Comparison of ENCODE assay signal across 20 mouse cellular contexts in the genomic region with DNA sequence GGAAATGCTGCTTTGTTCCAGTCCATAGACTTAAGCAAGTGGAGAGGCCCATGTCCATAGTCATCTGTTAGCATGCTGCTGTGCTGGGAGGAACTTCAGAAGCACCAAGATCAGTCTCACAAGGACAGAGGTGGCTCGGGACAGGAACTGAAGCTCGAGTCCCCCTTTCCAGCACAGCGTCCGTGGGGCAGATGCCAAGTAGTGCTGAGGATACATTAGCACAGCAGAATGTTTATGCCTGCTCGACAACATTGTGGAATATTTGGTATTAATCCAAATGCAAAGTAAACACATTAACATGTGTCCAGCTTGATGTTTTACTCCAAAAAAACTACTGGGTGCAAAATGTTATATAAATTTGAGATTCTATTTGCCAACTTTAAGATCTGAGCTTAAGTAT. TPM values are rescaled to one million over a fixed set of nuclear protein-coding genes. Genes with fewer than 3 reads are reported as not detected.
A peak's percentile ranks its signal among the peaks of the same experiment; 100 is the strongest.
DNase-seq lines count a peak whose midpoint lies in the region; ATAC-seq and TF ChIP-seq lines count a peak whose summit lies in the region.
"Had no signal": no experiment of that assay in that cellular context is flagged by ENCODE, and none has a peak within 500 bp of the region (broad histone marks: within the 10 kb centered on the region; RNA-seq: fewer than 3 reads in every experiment).

No protein-coding gene starts in this region.

- H3K4me2 ChIP-seq in lung, embryonic 14.5 days: no peak overlapping the region
- H3K4me2 ChIP-seq: embryonic facial prominence, embryonic 13.5 days; forebrain, embryonic 12.5 days; heart, embryonic 12.5 days; hindbrain, embryonic 14.5 days had no signal

- H3K9me3 ChIP-seq in lung, embryonic 14.5 days (ENCODE audit: low read depth, low read length): no peaks in the 10 kb centered on the region
- H3K9me3 ChIP-seq: embryonic facial prominence, embryonic 13.5 days; forebrain, embryonic 12.5 days; heart, embryonic 12.5 days; hindbrain, embryonic 10.5 days had no signal

- 41% methylated on average over 5 of the region's 5 CpGs for WGBS in lung, embryonic 14.5 days

- H3K27ac ChIP-seq in lung, embryonic 14.5 days (ENCODE audit: low read depth): no peak overlapping the region
- H3K27ac ChIP-seq in brown adipose tissue, adult 24 weeks (replicated peaks; ENCODE audit: low read depth, low read length): peak overlapping the region; percentile 32
- H3K27ac ChIP-seq: embryonic facial prominence, embryonic 13.5 days; forebrain, embryonic 12.5 days; hindbrain, embryonic 10.5 days; hindbrain, embryonic 14.5 days had no signal

- peak; percentile 89 for ATAC-seq in lung, embryonic 14.5 days (ENCODE audit: insufficient read depth)
- ATAC-seq: forebrain, embryonic 16.5 days; Patski had no signal

- no peak overlapping the region for H3K4me3 ChIP-seq in lung, embryonic 14.5 days (ENCODE audit: low read depth, low read length)
- no peak overlapping the region for H3K4me3 ChIP-seq in brown adipose tissue, adult 24 weeks (ENCODE audit: insufficient read depth, low read depth, low read length)
- H3K4me3 ChIP-seq: embryonic facial prominence, embryonic 13.5 days; forebrain, embryonic 12.5 days; heart, embryonic 12.5 days; hindbrain, embryonic 10.5 days had no signal

- no peak for TF ChIP-seq CTCF in lung, embryonic 14.5 days (IDR thresholded peaks at IDR 0.05; ENCODE audit: low read depth)

- peaks cover 44% of the 10 kb centered on the region for H3K36me3 ChIP-seq in lung, embryonic 14.5 days (ENCODE audit: insufficient read depth)

- DNase-seq in lung, embryonic 14.5 days: peak; percentile 83
- no peak for DNase-seq in lung, adult 18-20 months
- DNase-seq in adipocyte (ENCODE audit: low spot score): peak; percentile 19
- peak; percentile 36 to 71 for DNase-seq in lung, postnatal 4 days
- DNase-seq in frontal cortex, postnatal 14 days (ENCODE audit: low spot score in 2 of 2): no peak
- DNase-seq: adrenal gland, adult 8-10 months; adrenal gland, postnatal 36 days; cerebellum, adult 11-12 months; cerebellum, adult 9-10 months; cerebellum, postnatal 25 days; gastrocnemius, postnatal 14 days had no signal

- H3K4me1 ChIP-seq in lung, embryonic 14.5 days (ENCODE audit: insufficient read depth): no peaks in the 10 kb centered on the region
- H3K4me1 ChIP-seq in brown adipose tissue, adult 24 weeks (ENCODE audit: control insufficient read depth, insufficient read depth, insufficient read length, low read length): no peaks in the 10 kb centered on the region; the same call in 1 of the 2 replicates
- H3K4me1 ChIP-seq: embryonic facial prominence, embryonic 13.5 days; forebrain, embryonic 12.5 days; heart, embryonic 12.5 days; hindbrain, embryonic 10.5 days had no signal

- no peak overlapping the region for H3K9ac ChIP-seq in lung, embryonic 14.5 days
- H3K9ac ChIP-seq: embryonic facial prominence, embryonic 13.5 days; forebrain, embryonic 12.5 days; heart, embryonic 12.5 days; hindbrain, embryonic 14.5 days had no signal

- H3K27me3 ChIP-seq in lung, embryonic 14.5 days (ENCODE audit: insufficient read depth, low read length): no peaks in the 10 kb centered on the region
- H3K27me3 ChIP-seq: CH12.LX; embryonic facial prominence, embryonic 13.5 days; forebrain, embryonic 12.5 days; heart, embryonic 12.5 days; Patski had no signal

RNA-seq across cellular contexts. Expression of a gene that starts 41.0 kb away (rescaled TPM):
- 3.1 and 3.4 TPM in 2 replicates for polyA plus RNA-seq in lung, embryonic 14.5 days (2014; fragmentation: Nextera tagmentation; extraction: Ambion mirVana)
- polyA plus RNA-seq in brown adipose tissue, adult 24 weeks (2012; ENCODE audit: insufficient read depth, insufficient read length, missing spikeins): 5.2 and 11.9 TPM in 2 replicates

Comparison
In these comparisons a context has a peak if more than half of its experiments do, and no peak if none do; other contexts are left out.
1. DNase-seq: peak in lung, embryonic 14.5 days (single experiment), adipocyte (single experiment) and lung, postnatal 4 days (2 of 2); none in lung, adult 18-20 months (0 of 2) and frontal cortex, postnatal 14 days (0 of 2).